Mouse (Mus musculus): ENCODE results near the gene Nell2.
"Not testable (repeated sequence)": the region's sequence is repeated elsewhere in the genome, so short reads cannot be mapped to it uniquely, and the experiment has no call there.

The Nell2 gene

GRCm38 (mm10) chr15:95237021-95237420 lies 291.3 kb downstream of the Nell2 start:
- DNase-seq (ENCODE audit: low spot score), result not testable (repeated sequence)

- no peak for DNase-seq (ENCODE audit: low spot score)
Measured at GRCm38 (mm10) chr15:95236509-95236908, 291.9 kb downstream of the Nell2 start.

- no peak for DNase-seq (ENCODE audit: low spot score)
Measured at GRCm38 (mm10) chr15:95231171-95231570, 297.2 kb downstream of the Nell2 start.

GRCm38 (mm10) chr15:95216640-95217365 lies 311.6 kb downstream of the Nell2 start:
- no peak for DNase-seq (ENCODE audit: low spot score)

GRCm38 (mm10) chr15:95210551-95210950 lies 317.8 kb downstream of the Nell2 start:
- DNase-seq (ENCODE audit: low spot score), result no peak

GRCm38 (mm10) chr15:95209186-95209585 lies 319.2 kb downstream of the Nell2 start:
- no peak for DNase-seq (ENCODE audit: low spot score)

- no peak for DNase-seq (ENCODE audit: low spot score)
Measured at GRCm38 (mm10) chr15:95193661-95194280, 334.6 kb downstream of the Nell2 start.

GRCm38 (mm10) chr15:95192951-95193350 lies 335.4 kb downstream of the Nell2 start:
- no peak for DNase-seq (ENCODE audit: low spot score)

- no peak for DNase-seq (ENCODE audit: low spot score)
Measured at GRCm38 (mm10) chr15:95186226-95186625, 342.1 kb downstream of the Nell2 start.

- DNase-seq (ENCODE audit: low spot score), result no peak
Measured at GRCm38 (mm10) chr15:95185419-95185818, 342.9 kb downstream of the Nell2 start.

- DNase-seq (ENCODE audit: low spot score), result no peak
Measured at GRCm38 (mm10) chr15:95183450-95183849, 344.9 kb downstream of the Nell2 start.

GRCm38 (mm10) chr15:95156828-95157227 lies 371.5 kb downstream of the Nell2 start:
- DNase-seq (ENCODE audit: low spot score), result no peak

GRCm38 (mm10) chr15:95145118-95145517 lies 383.2 kb downstream of the Nell2 start:
- DNase-seq (ENCODE audit: low spot score), result no peak

- DNase-seq (ENCODE audit: low spot score), result no peak
Measured at GRCm38 (mm10) chr15:95144131-95144530, 384.2 kb downstream of the Nell2 start.

- no peak for DNase-seq (ENCODE audit: low spot score)
Measured at GRCm38 (mm10) chr15:95138709-95139409, 389.5 kb downstream of the Nell2 start.

GRCm38 (mm10) chr15:95137018-95137810 lies 391.1 kb downstream of the Nell2 start:
- no peak for DNase-seq (ENCODE audit: low spot score)

GRCm38 (mm10) chr15:95135926-95136609 lies 392.3 kb downstream of the Nell2 start:
- no peak for DNase-seq (ENCODE audit: low spot score)

GRCm38 (mm10) chr15:95131401-95131800 lies 397.0 kb downstream of the Nell2 start:
- DNase-seq (ENCODE audit: low spot score), result no peak

GRCm38 (mm10) chr15:95108626-95109025 lies 419.7 kb downstream of the Nell2 start:
- DNase-seq (ENCODE audit: low spot score), result no peak

GRCm38 (mm10) chr15:95107246-95107809 lies 421.0 kb downstream of the Nell2 start:
- no peak for DNase-seq (ENCODE audit: low spot score)

- DNase-seq (ENCODE audit: low spot score), result no peak
Measured at GRCm38 (mm10) chr15:95101522-95101921, 426.8 kb downstream of the Nell2 start.

Measured in ovary, postnatal 14 days (tissue).